Mouse (Mus musculus) bone marrow macrophage, adult 2 months (primary cell): ENCODE results near the gene Gcg. TPM values are rescaled to one million over a fixed set of nuclear protein-coding genes. Genes with fewer than 3 reads are reported as not detected.

Experiments
- H3K27ac ChIP-seq: 2 replicates; pipeline ENCODE4 v1.5.1; 2012; ENCODE audit warnings: low read depth, low read length; ENCODE audit not compliant: insufficient read depth
- H3K4me1 ChIP-seq: 2 replicates; pipeline ENCODE4 v1.6.1; 2012; ENCODE audit warnings: low read length; ENCODE audit not compliant: control insufficient read depth, insufficient read depth
- H3K4me3 ChIP-seq: 2 replicates; pipeline ENCODE4 v1.5.1; 2012; ENCODE audit warnings: mild to moderate bottlenecking, low read length, moderate library complexity; ENCODE audit not compliant: insufficient read depth
- CTCF ChIP-seq: IDR thresholded peaks from 2 replicates; pipeline ENCODE4 v1.5.1; 2012; ENCODE audit warnings: low read depth, mild to moderate bottlenecking, low read length, moderate library complexity
- POLR2A ChIP-seq: IDR thresholded peaks from 2 replicates; pipeline ENCODE4 v1.6.1; 2012; ENCODE audit warnings: mild to moderate bottlenecking, low read depth, low read length, borderline replicate concordance
- polyA plus RNA-seq: library from polyadenylated mRNA; stranded (reverse); fragments of >200 nt; gene quantifications from 2 replicates; pipeline ENCODE4 v1.2.4, GENCODE M21; 2012; ENCODE audit not compliant: missing spikeins, insufficient read depth, insufficient read length

The Gcg gene
- not detected in 2 replicates for polyA plus RNA-seq

- Histone ChIP-seq H3K4me3 (no peak within 1 kb of the TSS), H3K4me1 (no peaks in the 10 kb centered on the region)
- TF ChIP-seq POLR2A = no peak
- no peak for TF ChIP-seq CTCF
Observed at GRCm38 (mm10) chr2:62483550-62483949, at the start of gene Gcg. TSS of gene Gcg (minus strand) at chr2:62483650.

DNA sequence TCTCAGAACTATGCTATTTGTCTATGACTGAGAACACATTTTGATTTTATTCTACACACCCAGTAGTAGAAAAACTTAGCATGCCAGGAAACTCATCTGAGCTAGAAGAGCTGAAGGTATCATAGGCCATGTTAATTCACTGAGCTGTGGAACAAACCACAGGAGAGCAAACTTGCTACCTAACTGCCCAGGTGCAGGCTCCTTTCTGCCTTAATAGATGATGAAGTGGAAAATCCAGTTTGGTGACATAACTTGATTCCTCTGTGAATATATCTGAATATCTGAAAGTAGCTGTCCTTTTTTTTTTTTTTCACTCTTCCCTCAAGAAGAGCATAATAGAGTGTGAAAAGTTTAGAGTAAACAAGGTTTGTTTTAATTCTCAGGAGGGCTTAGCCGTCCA is 47.6 kb upstream of the Gcg start:
- Histone ChIP-seq H3K4me1 (no peaks in the 10 kb centered on the region), H3K27ac (no peak overlapping the region), H3K4me3 (no peak overlapping the region)
- TF ChIP-seq POLR2A = no peak
- TF ChIP-seq CTCF = no peak

More at GRCm38 (mm10) chr2:62483550-62483949, at the start of gene Gcg:
- H3K27ac ChIP-seq = no peak within 1 kb of the TSS

- TF ChIP-seq CTCF (no peak), POLR2A (no peak)
- H3K4me3 ChIP-seq = no peak overlapping the region
- no peaks in the 10 kb centered on the region for H3K4me1 ChIP-seq
- no peak overlapping the region for H3K27ac ChIP-seq
Observed at GRCm38 (mm10) chr2:62526399-62526798, 42.9 kb upstream of the Gcg start.

GRCm38 (mm10) chr2:62517790-62518189 is 34.3 kb upstream of the Gcg start:
- Histone ChIP-seq H3K27ac (no peak overlapping the region), H3K4me1 (no peaks in the 10 kb centered on the region)
- TF ChIP-seq CTCF (no peak), POLR2A (no peak)

DNA sequence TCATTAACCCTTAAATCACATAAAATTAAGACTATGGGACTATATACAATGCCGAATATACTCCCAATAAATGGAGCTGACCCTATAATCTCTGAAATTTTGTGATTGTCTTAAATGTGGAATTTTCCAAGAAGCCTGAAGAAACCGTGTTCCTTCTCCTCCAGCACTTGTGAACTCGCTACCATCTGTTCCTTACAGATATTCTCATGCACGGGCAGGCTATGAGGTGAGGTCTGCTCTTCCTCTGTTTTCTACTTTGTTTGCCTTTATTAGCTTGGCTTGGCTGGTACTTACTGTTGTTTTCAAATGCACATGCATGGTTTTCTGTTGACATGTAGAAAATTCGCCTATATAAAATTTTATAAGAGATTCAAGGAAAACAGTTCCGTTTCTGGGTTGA is 31.0 kb upstream of the Gcg start:
- no peak for TF ChIP-seq POLR2A
- TF ChIP-seq CTCF = no peak
- Histone ChIP-seq H3K4me1 (no peaks in the 10 kb centered on the region), H3K4me3 (no peak overlapping the region), H3K27ac (no peak overlapping the region)

More at GRCm38 (mm10) chr2:62517790-62518189, 34.3 kb upstream of the Gcg start:
- H3K4me3 ChIP-seq = no peak overlapping the region

- TF ChIP-seq CTCF (no peak), POLR2A (no peak)
- H3K27ac ChIP-seq = no peak overlapping the region
- no peak overlapping the region for H3K4me3 ChIP-seq
Observed at GRCm38 (mm10) chr2:62513477-62513876, 30.0 kb upstream of the Gcg start.

GRCm38 (mm10) chr2:62507130-62507529 is 23.7 kb upstream of the Gcg start:
- H3K27ac ChIP-seq = no peak overlapping the region
- H3K4me1 ChIP-seq = no peaks in the 10 kb centered on the region
- no peak for TF ChIP-seq POLR2A
- H3K4me3 ChIP-seq = no peak overlapping the region

More at GRCm38 (mm10) chr2:62513477-62513876, 30.0 kb upstream of the Gcg start:
- no peaks in the 10 kb centered on the region for H3K4me1 ChIP-seq

- Histone ChIP-seq H3K27ac (no peak overlapping the region), H3K4me3 (no peak overlapping the region), H3K4me1 (no peaks in the 10 kb centered on the region)
- TF ChIP-seq CTCF (no peak), POLR2A (no peak)
Observed at GRCm38 (mm10) chr2:62506441-62506840, 23.0 kb upstream of the Gcg start.

DNA sequence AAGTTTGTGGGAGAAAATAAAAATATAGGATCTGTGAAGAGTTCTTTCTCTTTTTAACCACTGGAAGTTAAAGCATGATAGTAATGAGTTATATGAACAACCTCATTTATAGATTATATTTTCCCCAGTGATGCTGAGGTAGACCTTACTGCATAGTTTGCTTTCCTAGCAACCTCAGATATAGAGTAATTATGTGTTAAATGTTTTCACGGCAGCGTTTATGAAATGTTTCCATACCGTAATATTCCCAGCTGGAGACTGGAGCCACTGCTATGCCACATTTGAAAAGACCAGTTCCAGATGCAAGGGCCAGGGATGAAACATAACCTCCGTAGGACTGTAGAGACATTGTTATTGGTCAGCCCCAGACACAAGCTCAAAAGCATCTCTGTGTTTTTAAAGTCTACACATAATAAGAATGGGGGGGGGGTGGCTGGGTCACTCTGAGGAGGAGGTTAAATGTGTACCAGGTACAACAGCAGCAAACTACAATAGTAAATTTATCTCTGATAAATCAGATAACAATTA is 20.9 kb upstream of the Gcg start:
- Histone ChIP-seq H3K4me1 (no peaks in the 10 kb centered on the region), H3K4me3 (no peak overlapping the region), H3K27ac (no peak overlapping the region)
- TF ChIP-seq CTCF (no peak), POLR2A (no peak)

DNA sequence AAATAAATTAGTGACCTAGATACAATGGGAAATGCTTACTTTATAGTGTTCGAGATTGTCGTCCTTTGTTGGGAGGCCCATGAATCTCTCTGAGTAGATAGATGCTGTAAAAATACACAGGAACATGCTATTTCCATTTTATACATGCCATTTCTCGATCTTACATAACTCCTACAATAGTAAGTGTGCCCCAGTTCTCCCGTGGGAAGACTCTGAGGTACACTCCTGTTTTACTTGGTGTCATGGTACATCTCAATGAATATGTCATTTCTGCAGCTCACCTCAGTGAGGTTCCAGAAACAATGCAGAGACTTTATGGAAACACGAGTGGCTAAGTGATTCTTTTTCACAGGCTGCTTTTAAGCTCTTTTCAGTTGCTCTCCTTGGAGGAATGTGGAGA is 19.9 kb upstream of the Gcg start:
- TF ChIP-seq POLR2A = no peak
- no peak for TF ChIP-seq CTCF
- H3K4me1 ChIP-seq = no peaks in the 10 kb centered on the region
- H3K27ac ChIP-seq = no peak overlapping the region
- H3K4me3 ChIP-seq = no peak overlapping the region

- no peak overlapping the region for H3K27ac ChIP-seq
- no peaks in the 10 kb centered on the region for H3K4me1 ChIP-seq
- TF ChIP-seq CTCF (no peak), POLR2A (no peak)
- H3K4me3 ChIP-seq = no peak overlapping the region
Observed at GRCm38 (mm10) chr2:62502516-62502915, 19.1 kb upstream of the Gcg start.
